Mouse (Mus musculus) frontal cortex, postnatal 25 days (tissue): ENCODE measurements at regions not wholly inside any gene's neighbourhood (a gene's known extent, or its start where the extent isn't known, plus 50 kb on each side); places are given as distances from the start of the nearest gene placed in this dataset.

Experiments used
- DNase-seq, 2 experiments: peaks; one replicate each; pipeline ENCODE4 v3.0.0; 2022; ENCODE audit warnings: low spot score in 2 of 2

GRCm38 (mm10) chr9:30848249-30848648, 74.0 kb downstream of the Adamts15 start:
- no peak for DNase-seq

GRCm38 (mm10) chr9:30845609-30846290, 76.5 kb downstream of the Adamts15 start:
- no peak for DNase-seq

- DNase-seq, result no peak
Measured at GRCm38 (mm10) chr9:30844079-30844563, 78.1 kb downstream of the Adamts15 start.

GRCm38 (mm10) chr9:30834908-30835307, 87.3 kb downstream of the Adamts15 start:
- no peak for DNase-seq

GRCm38 (mm10) chr9:30834565-30834905, 87.7 kb downstream of the Adamts15 start:
- no peak for DNase-seq

GRCm38 (mm10) chr9:30833836-30834564, 88.3 kb downstream of the Adamts15 start:
- no peak for DNase-seq

GRCm38 (mm10) chr9:30829158-30829870, 92.9 kb downstream of the Adamts15 start:
- no peak for DNase-seq

GRCm38 (mm10) chr9:30827780-30828179, 94.5 kb downstream of the Adamts15 start:
- DNase-seq, result no peak

- no peak for DNase-seq
Measured at GRCm38 (mm10) chr9:30824056-30824625, 98.1 kb downstream of the Adamts15 start.

GRCm38 (mm10) chr9:30820806-30821375, 101.4 kb downstream of the Adamts15 start:
- no peak for DNase-seq

- no peak for DNase-seq
Measured at GRCm38 (mm10) chr9:30813246-30813645, 109.0 kb downstream of the Adamts15 start.

- DNase-seq, result no peak
Measured at GRCm38 (mm10) chr9:30810843-30811242, 111.4 kb downstream of the Adamts15 start.

- no peak for DNase-seq
Measured at GRCm38 (mm10) chr9:30810290-30810689, 112.0 kb downstream of the Adamts15 start.

GRCm38 (mm10) chr9:30808863-30809491, 113.3 kb downstream of the Adamts15 start:
- DNase-seq, result no peak

GRCm38 (mm10) chr9:30803755-30804532, 118.3 kb downstream of the Adamts15 start:
- DNase-seq, result no peak

- no peak for DNase-seq
Measured at GRCm38 (mm10) chr9:30802826-30803225, 119.4 kb downstream of the Adamts15 start.

GRCm38 (mm10) chr9:30794701-30795407, 127.4 kb downstream of the Adamts15 start:
- no peak for DNase-seq

- DNase-seq, result no peak
Measured at GRCm38 (mm10) chr9:30781221-30781620, 141.0 kb downstream of the Adamts15 start.

- DNase-seq, result no peak
Measured at GRCm38 (mm10) chr9:30777816-30778215, 144.4 kb downstream of the Adamts15 start.

- no peak for DNase-seq
Measured at GRCm38 (mm10) chr9:30775161-30775560, 147.1 kb downstream of the Adamts15 start.
